Mouse (Mus musculus) forebrain, embryonic 15.5 days (tissue): ENCODE measurements around the gene Hip1. TPM values are rescaled to one million over a fixed set of nuclear protein-coding genes. Genes with fewer than 3 reads are reported as not detected.

ENCODE experiments used
- ATAC-seq: fragments of 200-750 bp; cut with Nextera tagmentation; replicated peaks from 2 replicates; pipeline ENCODE4 v1.8.0; 2017; ENCODE audit warnings: mild to moderate bottlenecking, moderate TSS enrichment, moderate library complexity
- H3K27ac ChIP-seq: fragments of 300-500 bp; sonication (generic); replicated peaks from 2 replicates; pipeline ENCODE4 v1.5.1; 2015; ENCODE audit warnings: mild to moderate bottlenecking, inconsistent platforms
- H3K27me3 ChIP-seq: fragments of 300-500 bp; sonication (generic); 2 replicates; pipeline ENCODE4 v1.6.1; 2015; ENCODE audit warnings: inconsistent platforms
- H3K36me3 ChIP-seq: fragments of 300-500 bp; sonication (generic); 2 replicates; pipeline ENCODE4 v1.6.1; 2015; ENCODE audit warnings: mild to moderate bottlenecking, inconsistent platforms
- H3K4me1 ChIP-seq: fragments of 300-500 bp; sonication (generic); 2 replicates; pipeline ENCODE4 v1.6.1; 2015; ENCODE audit warnings: inconsistent platforms
- H3K4me2 ChIP-seq: fragments of 300-500 bp; sonication (generic); replicated peaks from 2 replicates; pipeline ENCODE4 v1.6.1; 2015; ENCODE audit warnings: mild to moderate bottlenecking, inconsistent platforms
- H3K4me3 ChIP-seq: fragments of 300-500 bp; sonication (generic); 2 replicates; pipeline ENCODE4 v1.5.1; 2015; ENCODE audit warnings: mild to moderate bottlenecking, inconsistent platforms
- H3K9ac ChIP-seq: fragments of 300-500 bp; sonication (generic); replicated peaks from 2 replicates; pipeline ENCODE4 v1.6.1; 2015; ENCODE audit warnings: mild to moderate bottlenecking, inconsistent platforms
- H3K9me3 ChIP-seq: fragments of 300-500 bp; sonication (generic); 2 replicates; pipeline ENCODE4 v1.6.1; 2016; ENCODE audit warnings: inconsistent platforms
- WGBS: fragments of 180-500 bp; shearing (Covaris S2); methylation state at CpG from one replicate; pipeline ENCODE4 v1.1.7; 2015; ENCODE audit warnings: mixed read lengths; 5-methylcytosine and 5-hydroxymethylcytosine counted together
- polyA plus RNA-seq: library from polyadenylated mRNA; unstranded; fragments of >200 nt; fragmentation: Nextera tagmentation; extraction: Ambion mirVana; gene quantifications from 2 replicates; pipeline ENCODE4 v1.2.1, GENCODE M21; 2015

Hip1 gene
- polyA plus RNA-seq, 1 experiment from 2014 or later: 29.2 TPM

- ATAC-seq: no peak
- Histone ChIP-seq H3K4me3 (no peak overlapping the region), H3K4me1 (no peaks in the 10 kb centered on the region), H3K9me3 (no peaks in the 10 kb centered on the region), H3K27me3 (no peaks in the 10 kb centered on the region), H3K4me2 (no peak overlapping the region), H3K27ac (no peak overlapping the region), H3K9ac (no peak overlapping the region), H3K36me3 (no peaks in the 10 kb centered on the region)
- 82% methylated on average over 3 of the region's 3 CpGs for WGBS
Measured at GRCm38 (mm10) chr5:135557671-135558070, 12.8 kb upstream of the Hip1 start.

GRCm38 (mm10) chr5:135557051-135557450 is 12.1 kb upstream of the Hip1 start:
- Histone ChIP-seq H3K27me3 (no peaks in the 10 kb centered on the region), H3K27ac (no peak overlapping the region), H3K9me3 (no peaks in the 10 kb centered on the region), H3K4me3 (no peak overlapping the region), H3K9ac (no peak overlapping the region), H3K4me2 (no peak overlapping the region), H3K4me1 (no peaks in the 10 kb centered on the region), H3K36me3 (no peaks in the 10 kb centered on the region)
- WGBS: 42% methylated on average over 4 of the region's 4 CpGs
- no peak for ATAC-seq

GRCm38 (mm10) chr5:135556259-135556658 is 11.3 kb upstream of the Hip1 start:
- WGBS: 95% methylated on average over 4 of the region's 4 CpGs
- Histone ChIP-seq H3K27ac (no peak overlapping the region), H3K36me3 (no peaks in the 10 kb centered on the region)

GRCm38 (mm10) chr5:135551591-135551990 is 6.7 kb upstream of the Hip1 start:
- no peaks in the 10 kb centered on the region for H3K4me1 ChIP-seq
- no peak overlapping the region for H3K27ac ChIP-seq
- H3K36me3 ChIP-seq: no peaks in the 10 kb centered on the region
- no peaks in the 10 kb centered on the region for H3K27me3 ChIP-seq
- WGBS: 72% methylated on average over 3 of the region's 3 CpGs
- H3K4me3 ChIP-seq: no peak overlapping the region
- ATAC-seq: no peak
- no peaks in the 10 kb centered on the region for H3K9me3 ChIP-seq
- H3K4me2 ChIP-seq: no peak overlapping the region
- no peak overlapping the region for H3K9ac ChIP-seq

More at GRCm38 (mm10) chr5:135556259-135556658, 11.3 kb upstream of the Hip1 start:
- Histone ChIP-seq H3K27me3 (no peaks in the 10 kb centered on the region), H3K4me3 (no peak overlapping the region), H3K9me3 (no peaks in the 10 kb centered on the region), H3K4me1 (no peaks in the 10 kb centered on the region), H3K9ac (no peak overlapping the region), H3K4me2 (no peak overlapping the region)
- ATAC-seq: no peak

- 30% methylated on average over 3 of the region's 3 CpGs for WGBS
- H3K4me1 ChIP-seq: no peaks in the 10 kb centered on the region
- ATAC-seq: no peak
- H3K36me3 ChIP-seq: no peaks in the 10 kb centered on the region
- H3K4me3 ChIP-seq: no peak overlapping the region
- H3K27me3 ChIP-seq: no peaks in the 10 kb centered on the region
- H3K27ac ChIP-seq: no peak overlapping the region
- no peak overlapping the region for H3K4me2 ChIP-seq
- H3K9ac ChIP-seq: no peak overlapping the region
- no peaks in the 10 kb centered on the region for H3K9me3 ChIP-seq
Measured at GRCm38 (mm10) chr5:135550910-135551309, 6.0 kb upstream of the Hip1 start.

GRCm38 (mm10) chr5:135547990-135548389 is 3.1 kb upstream of the Hip1 start:
- WGBS: 95% methylated on average over 2 of the region's 2 CpGs
- Histone ChIP-seq H3K9ac (no peak overlapping the region), H3K27ac (no peak overlapping the region), H3K4me3 (no peak overlapping the region), H3K36me3 (no peaks in the 10 kb centered on the region), H3K9me3 (no peaks in the 10 kb centered on the region), H3K27me3 (no peaks in the 10 kb centered on the region), H3K4me1 (peaks cover 13% of the 10 kb centered on the region), H3K4me2 (no peak overlapping the region)
- no peak for ATAC-seq

GRCm38 (mm10) chr5:135544032-135544558 is 825 bp downstream of the Hip1 start:
- no peak for ATAC-seq
- H3K27ac ChIP-seq: peak overlapping the region; percentile 71; the same call in 1 of the 2 replicates
- no peaks in the 10 kb centered on the region for H3K9me3 ChIP-seq
- 3% methylated on average over 15 of the region's 15 CpGs for WGBS
- H3K36me3 ChIP-seq: no peaks in the 10 kb centered on the region
- peaks cover 13% of the 10 kb centered on the region for H3K4me1 ChIP-seq
- H3K9ac ChIP-seq: peak overlapping the region; percentile 77
- H3K4me3 ChIP-seq: peak overlapping the region; percentile 92
- H3K4me2 ChIP-seq: peak overlapping the region; percentile 98
- no peaks in the 10 kb centered on the region for H3K27me3 ChIP-seq

- Histone ChIP-seq H3K9me3 (no peaks in the 10 kb centered on the region), H3K4me3 (no peak overlapping the region), H3K4me2 (no peak overlapping the region), H3K4me1 (no peaks in the 10 kb centered on the region), H3K27ac (no peak overlapping the region), H3K27me3 (no peaks in the 10 kb centered on the region), H3K36me3 (no peaks in the 10 kb centered on the region), H3K9ac (no peak overlapping the region)
- 78% methylated on average over 10 of the region's 10 CpGs for WGBS
- ATAC-seq: no peak
Measured at GRCm38 (mm10) chr5:135537794-135538214, 7.1 kb downstream of the Hip1 start.

- Histone ChIP-seq H3K27me3 (no peaks in the 10 kb centered on the region), H3K4me3 (no peak overlapping the region), H3K4me1 (no peaks in the 10 kb centered on the region), H3K9ac (no peak overlapping the region), H3K9me3 (no peaks in the 10 kb centered on the region), H3K4me2 (no peak overlapping the region), H3K36me3 (no peaks in the 10 kb centered on the region), H3K27ac (no peak overlapping the region)
- 83% methylated on average over 4 of the region's 4 CpGs for WGBS
- ATAC-seq: no peak
Measured at GRCm38 (mm10) chr5:135537326-135537725, 7.6 kb downstream of the Hip1 start.

GRCm38 (mm10) chr5:135535867-135536266 is 9.1 kb downstream of the Hip1 start:
- no peak overlapping the region for H3K27ac ChIP-seq
- no peak overlapping the region for H3K4me3 ChIP-seq
- H3K9me3 ChIP-seq: no peaks in the 10 kb centered on the region
- H3K4me1 ChIP-seq: no peaks in the 10 kb centered on the region
- H3K36me3 ChIP-seq: no peaks in the 10 kb centered on the region
- no peak overlapping the region for H3K9ac ChIP-seq
- H3K4me2 ChIP-seq: no peak overlapping the region
- no peaks in the 10 kb centered on the region for H3K27me3 ChIP-seq
- no peak for ATAC-seq

GRCm38 (mm10) chr5:135533431-135533830 is 11.5 kb downstream of the Hip1 start:
- Histone ChIP-seq H3K4me1 (no peaks in the 10 kb centered on the region), H3K36me3 (no peaks in the 10 kb centered on the region), H3K9ac (no peak overlapping the region), H3K4me3 (no peak overlapping the region), H3K9me3 (no peaks in the 10 kb centered on the region), H3K27ac (no peak overlapping the region), H3K27me3 (no peaks in the 10 kb centered on the region), H3K4me2 (no peak overlapping the region)
- ATAC-seq: no peak
- 76% methylated on average over 10 of the region's 10 CpGs for WGBS

GRCm38 (mm10) chr5:135531306-135531845 is 13.5 kb downstream of the Hip1 start:
- H3K27ac ChIP-seq: no peak overlapping the region
- no peaks in the 10 kb centered on the region for H3K4me1 ChIP-seq
- H3K36me3 ChIP-seq: no peaks in the 10 kb centered on the region
- WGBS: 85% methylated on average over 11 of the region's 11 CpGs
- H3K9me3 ChIP-seq: no peaks in the 10 kb centered on the region
- ATAC-seq: no peak
- no peak overlapping the region for H3K4me3 ChIP-seq
- no peaks in the 10 kb centered on the region for H3K27me3 ChIP-seq
- H3K9ac ChIP-seq: no peak overlapping the region
- H3K4me2 ChIP-seq: no peak overlapping the region

- ATAC-seq: no peak
- Histone ChIP-seq H3K9me3 (no peaks in the 10 kb centered on the region), H3K36me3 (no peaks in the 10 kb centered on the region), H3K27me3 (no peaks in the 10 kb centered on the region), H3K4me1 (no peaks in the 10 kb centered on the region), H3K4me3 (no peak overlapping the region), H3K27ac (no peak overlapping the region), H3K9ac (no peak overlapping the region), H3K4me2 (no peak overlapping the region)
- 92% methylated on average over 2 of the region's 2 CpGs for WGBS
Measured at GRCm38 (mm10) chr5:135529964-135530363, 15.0 kb downstream of the Hip1 start.
